Mouse (Mus musculus) kidney, embryonic 16.5 days (tissue): ENCODE results near the gene Gm44503. TPM values are rescaled to one million over a fixed set of nuclear protein-coding genes. Genes with fewer than 3 reads are reported as not detected.

Experiments used
- ATAC-seq: fragments of 200-750 bp; cut with Nextera tagmentation; 2 replicates; pipeline ENCODE4 v1.8.0; 2017; ENCODE audit warnings: moderate TSS enrichment; ENCODE audit not compliant: low FRiP score, low TSS enrichment
- H3K27ac ChIP-seq: fragments of 300-500 bp; sonication (generic); 2 replicates; pipeline ENCODE4 v1.5.1; 2014; ENCODE audit warnings: low read length
- H3K27me3 ChIP-seq: fragments of 300-500 bp; sonication (generic); 2 replicates; pipeline ENCODE4 v1.6.1; 2014; ENCODE audit warnings: low read length, control low read depth, mixed read lengths; ENCODE audit not compliant: insufficient read depth
- H3K36me3 ChIP-seq: fragments of 300-500 bp; sonication (generic); 2 replicates; pipeline ENCODE4 v1.6.1; 2014; ENCODE audit warnings: low read length, control low read depth, mixed read lengths; ENCODE audit not compliant: insufficient read depth
- H3K4me1 ChIP-seq: fragments of 300-500 bp; sonication (generic); 2 replicates; pipeline ENCODE4 v1.6.1; 2014; ENCODE audit warnings: low read length, control low read depth, mixed read lengths; ENCODE audit not compliant: insufficient read depth
- H3K4me2 ChIP-seq: fragments of 300-500 bp; sonication (generic); replicated peaks from 2 replicates; pipeline ENCODE4 v1.6.1; 2014; ENCODE audit warnings: low read depth, low read length
- H3K4me3 ChIP-seq: fragments of 300-500 bp; sonication (generic); 2 replicates; pipeline ENCODE4 v1.5.1; 2014; ENCODE audit warnings: mild to moderate bottlenecking, low read length
- H3K9ac ChIP-seq: fragments of 300-500 bp; sonication (generic); replicated peaks from 2 replicates; pipeline ENCODE4 v1.6.1; 2014; ENCODE audit warnings: low read length
- H3K9me3 ChIP-seq: fragments of 300-500 bp; sonication (generic); 2 replicates; pipeline ENCODE4 v1.6.1; 2016; ENCODE audit warnings: low read length, control low read depth
- WGBS: fragments of 180-500 bp; shearing (Covaris S2); extraction: QIAGEN DNeasy Blood & Tissue Kit; methylation state at CpG from one replicate; pipeline ENCODE4 v1.1.7; 2014; 5-methylcytosine and 5-hydroxymethylcytosine counted together
- polyA plus RNA-seq: library from polyadenylated mRNA; unstranded; fragments of >200 nt; fragmentation: Nextera tagmentation; extraction: Ambion mirVana; gene quantifications from 2 replicates; pipeline ENCODE4 v1.2.1, GENCODE M21; 2015

Gene Gm44503
- polyA plus RNA-seq, 1 experiment from 2014 or later, result not detected

DNA sequence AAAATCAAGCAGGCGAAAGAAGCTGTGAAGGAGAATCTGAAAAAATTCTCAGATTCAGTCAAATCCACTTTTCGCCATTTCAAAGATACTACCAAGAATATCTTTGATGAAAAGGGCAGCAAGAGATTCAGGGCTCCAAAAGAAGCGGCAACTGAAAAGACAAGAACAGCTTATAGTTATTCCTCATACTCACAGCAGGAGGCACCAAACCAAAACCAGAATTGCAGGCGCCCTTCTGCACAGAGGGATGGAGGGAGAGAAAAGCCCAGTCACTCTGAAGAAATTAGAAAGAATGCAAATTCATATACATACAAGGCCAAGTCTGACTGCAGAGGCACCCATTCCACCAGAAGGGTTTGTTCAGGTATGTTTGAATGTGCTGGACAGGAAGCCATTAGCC lies 54.0 kb downstream of the Gm44503 start:
- Histone ChIP-seq H3K4me1 (no peaks in the 10 kb centered on the region), H3K27me3 (no peaks in the 10 kb centered on the region), H3K27ac (no peak overlapping the region), H3K4me2 (no peak overlapping the region), H3K9ac (no peak overlapping the region), H3K4me3 (no peak overlapping the region), H3K36me3 (peaks cover 42% of the 10 kb centered on the region), H3K9me3 (no peaks in the 10 kb centered on the region)
- ATAC-seq, result no peak
- 92% methylated on average over 4 of the region's 4 CpGs for WGBS

DNA sequence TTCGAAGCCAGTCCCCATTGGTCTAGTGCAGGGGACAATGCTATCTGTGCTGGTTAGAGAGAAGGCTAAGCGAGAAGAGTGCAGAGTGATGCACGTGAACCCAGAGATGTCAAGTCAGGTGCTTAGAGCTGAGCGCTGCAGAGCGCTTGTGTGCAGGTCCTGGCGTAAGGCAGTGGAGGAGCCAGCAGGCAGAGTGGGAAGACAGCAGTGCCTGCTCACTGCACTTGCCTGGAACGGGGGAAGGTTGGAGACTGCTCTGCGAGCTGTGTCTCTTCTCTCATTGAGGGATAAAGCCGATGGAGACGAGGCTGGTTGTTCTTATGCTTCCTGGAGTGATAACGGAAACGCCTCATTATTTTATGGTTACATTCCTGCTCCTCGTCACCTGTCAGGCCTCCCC lies 56.1 kb downstream of the Gm44503 start:
- Histone ChIP-seq H3K27me3 (no peaks in the 10 kb centered on the region), H3K36me3 (peaks cover 51% of the 10 kb centered on the region)
- ATAC-seq, result no peak

DNA sequence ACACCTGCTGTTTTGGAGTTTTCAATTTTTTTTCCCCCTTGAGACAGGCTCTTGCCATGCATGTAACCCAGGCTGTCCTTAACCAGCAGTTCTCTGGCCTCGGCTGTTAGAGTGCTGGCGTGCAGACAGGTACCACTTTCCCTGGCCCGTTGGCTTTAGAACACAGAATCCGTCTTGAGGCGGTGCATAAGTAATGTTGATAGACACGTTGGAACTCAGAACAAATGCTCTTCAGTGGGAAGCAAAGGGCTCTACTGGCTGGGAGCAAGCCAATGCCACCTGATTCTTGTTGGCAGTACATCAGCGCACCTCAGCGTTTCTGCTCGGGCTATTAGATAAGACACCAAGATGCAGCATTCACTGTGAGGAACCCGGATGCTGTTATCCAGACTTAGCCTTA lies 61.2 kb downstream of the Gm44503 start:
- no peak overlapping the region for H3K27ac ChIP-seq
- H3K27me3 ChIP-seq, result no peaks in the 10 kb centered on the region
- H3K4me3 ChIP-seq, result no peak overlapping the region
- ATAC-seq, result no peak
- no peaks in the 10 kb centered on the region for H3K4me1 ChIP-seq
- peaks cover 39% of the 10 kb centered on the region for H3K36me3 ChIP-seq
- 93% methylated on average over 10 of the region's 10 CpGs for WGBS
- H3K9me3 ChIP-seq, result no peaks in the 10 kb centered on the region
- H3K9ac ChIP-seq, result no peak overlapping the region
- no peak overlapping the region for H3K4me2 ChIP-seq

More for the DNA sequence above, 56.1 kb downstream of the Gm44503 start:
- Histone ChIP-seq H3K27ac (no peak overlapping the region), H3K4me3 (no peak overlapping the region), H3K4me2 (no peak overlapping the region), H3K9me3 (no peaks in the 10 kb centered on the region), H3K4me1 (no peaks in the 10 kb centered on the region), H3K9ac (no peak overlapping the region)
- WGBS, result 80% methylated on average over 13 of the region's 13 CpGs

DNA sequence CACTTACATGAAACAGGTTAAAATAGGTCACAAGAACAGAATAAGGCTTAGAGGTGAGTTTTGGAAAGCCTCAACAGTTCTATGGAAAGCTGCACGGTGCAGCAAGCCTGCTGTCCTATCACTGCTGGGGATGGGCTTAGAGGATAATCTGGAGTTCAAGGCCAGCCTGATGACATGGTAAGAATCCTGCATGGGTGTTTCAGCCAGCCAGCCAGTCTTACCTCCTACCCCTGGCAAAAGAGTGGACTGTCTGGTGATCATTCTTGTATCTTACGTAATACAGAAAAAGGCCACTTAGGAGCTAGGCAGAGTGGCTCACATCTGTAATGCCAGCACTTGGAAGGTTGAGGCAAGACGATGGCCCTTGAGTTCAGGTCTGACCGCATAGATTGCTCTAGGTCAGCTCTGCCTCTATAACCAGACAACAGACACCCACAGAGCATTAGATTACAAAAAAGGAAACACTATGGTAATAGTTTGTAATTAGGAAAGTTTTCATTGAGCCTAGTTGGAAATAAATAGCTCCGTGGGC lies 62.0 kb downstream of the Gm44503 start:
- WGBS, result 92% methylated on average over 5 of the region's 5 CpGs
- Histone ChIP-seq H3K9ac (no peak overlapping the region), H3K4me2 (no peak overlapping the region), H3K9me3 (no peaks in the 10 kb centered on the region), H3K4me3 (no peak overlapping the region), H3K27me3 (no peaks in the 10 kb centered on the region), H3K36me3 (peaks cover 38% of the 10 kb centered on the region), H3K27ac (no peak overlapping the region), H3K4me1 (no peaks in the 10 kb centered on the region)
- ATAC-seq, result no peak

DNA sequence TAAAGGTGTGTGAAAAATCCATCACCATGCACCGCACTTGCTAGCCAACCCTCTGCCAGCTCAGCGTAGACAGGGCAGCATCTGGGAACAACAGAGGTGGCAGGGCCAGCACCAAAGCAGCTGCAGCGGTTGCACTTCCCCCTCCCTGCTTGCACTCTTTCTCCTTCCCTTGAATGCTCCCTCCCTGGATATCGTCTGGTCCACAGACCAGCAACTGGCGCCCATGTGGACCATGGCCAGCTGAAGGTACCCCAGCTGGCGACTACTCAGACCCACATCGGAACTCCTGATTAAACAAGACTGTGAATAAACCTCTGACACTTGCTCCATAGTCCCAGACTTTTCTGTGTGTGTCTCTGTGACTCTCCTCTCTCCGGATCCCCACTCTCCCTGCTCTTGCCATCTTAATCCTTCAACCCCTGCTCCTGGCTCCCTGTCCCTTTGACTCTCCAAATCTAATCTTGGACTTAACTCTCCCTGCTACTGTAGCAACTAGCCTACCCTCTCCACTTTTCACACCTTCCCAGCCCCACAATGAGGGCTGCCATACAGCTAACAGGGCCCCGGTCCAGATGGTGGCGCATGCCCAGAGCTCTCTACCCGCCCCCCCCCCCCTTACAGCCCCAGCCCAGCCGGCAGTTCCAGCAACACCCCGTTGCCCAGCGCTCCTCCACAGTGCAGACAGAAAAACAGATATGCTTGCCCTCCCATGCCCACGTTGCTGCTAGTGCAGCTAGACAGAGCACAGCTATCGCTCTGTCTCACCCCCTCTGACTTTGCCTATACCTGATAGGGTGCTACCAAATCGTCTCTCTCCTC lies 67.4 kb downstream of the Gm44503 start:
- H3K4me1 ChIP-seq, result no peaks in the 10 kb centered on the region
- no peaks in the 10 kb centered on the region for H3K9me3 ChIP-seq
- WGBS, result 27% methylated on average over 17 of the region's 17 CpGs
- ATAC-seq, result no peak
- peaks cover 11% of the 10 kb centered on the region; the same call in 1 of the 2 replicates for H3K36me3 ChIP-seq
- H3K4me2 ChIP-seq, result no peak overlapping the region
- no peaks in the 10 kb centered on the region for H3K27me3 ChIP-seq
- no peak overlapping the region for H3K9ac ChIP-seq
- no peak overlapping the region for H3K4me3 ChIP-seq
- H3K27ac ChIP-seq, result no peak overlapping the region

DNA sequence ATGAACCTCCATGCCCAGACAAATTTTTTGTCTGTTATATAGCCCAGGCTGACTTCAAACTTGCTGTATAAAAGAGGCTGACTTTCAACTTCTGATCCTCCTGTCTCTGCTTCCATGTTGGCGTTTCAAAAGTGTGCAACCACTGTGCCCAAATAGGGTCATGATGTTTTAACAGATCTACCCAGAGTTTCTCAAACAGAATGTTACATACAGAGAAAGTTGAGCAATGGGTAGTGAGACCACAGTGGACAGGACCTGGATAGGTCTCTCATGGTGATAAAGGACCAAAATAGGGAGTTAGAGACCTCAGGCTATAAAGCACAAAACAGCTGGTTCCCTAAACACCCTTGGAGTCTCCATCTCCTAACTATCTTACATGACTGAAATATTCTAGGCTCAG lies 71.8 kb downstream of the Gm44503 start:
- Histone ChIP-seq H3K9ac (no peak overlapping the region), H3K27ac (no peak overlapping the region), H3K4me2 (no peak overlapping the region), H3K27me3 (no peaks in the 10 kb centered on the region), H3K4me1 (no peaks in the 10 kb centered on the region), H3K36me3 (peaks cover 19% of the 10 kb centered on the region), H3K9me3 (no peaks in the 10 kb centered on the region), H3K4me3 (no peak overlapping the region)
- 93% methylated on average over 1 of the region's 1 CpGs for WGBS
- ATAC-seq, result no peak

DNA sequence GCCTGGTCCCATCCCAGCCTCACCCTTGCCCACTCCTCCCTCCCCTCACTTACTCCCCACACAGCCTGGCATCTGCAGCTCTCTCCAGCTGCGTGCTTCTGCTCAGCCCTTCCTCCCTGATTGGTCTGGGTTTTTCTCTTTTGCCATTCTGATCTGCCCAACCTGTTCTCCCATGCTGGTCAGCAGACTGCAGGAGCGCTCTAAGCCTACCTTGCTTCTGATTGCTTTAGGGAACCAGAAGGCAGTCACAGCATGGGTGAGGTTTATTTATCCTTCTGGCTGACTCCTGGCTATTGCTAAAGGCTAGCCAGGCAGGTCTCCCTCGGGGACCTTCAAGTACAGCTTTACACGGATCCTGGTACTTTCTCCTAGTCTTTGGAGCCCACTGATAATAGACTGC lies 72.8 kb downstream of the Gm44503 start:
- H3K9ac ChIP-seq, result no peak overlapping the region
- no peak overlapping the region for H3K27ac ChIP-seq
- 78% methylated on average over 4 of the region's 4 CpGs for WGBS
- no peak overlapping the region for H3K4me2 ChIP-seq
- H3K9me3 ChIP-seq, result no peaks in the 10 kb centered on the region
- no peak overlapping the region for H3K4me3 ChIP-seq
- peaks cover 20% of the 10 kb centered on the region for H3K36me3 ChIP-seq
- H3K27me3 ChIP-seq, result no peaks in the 10 kb centered on the region
- no peaks in the 10 kb centered on the region for H3K4me1 ChIP-seq
- ATAC-seq, result no peak

DNA sequence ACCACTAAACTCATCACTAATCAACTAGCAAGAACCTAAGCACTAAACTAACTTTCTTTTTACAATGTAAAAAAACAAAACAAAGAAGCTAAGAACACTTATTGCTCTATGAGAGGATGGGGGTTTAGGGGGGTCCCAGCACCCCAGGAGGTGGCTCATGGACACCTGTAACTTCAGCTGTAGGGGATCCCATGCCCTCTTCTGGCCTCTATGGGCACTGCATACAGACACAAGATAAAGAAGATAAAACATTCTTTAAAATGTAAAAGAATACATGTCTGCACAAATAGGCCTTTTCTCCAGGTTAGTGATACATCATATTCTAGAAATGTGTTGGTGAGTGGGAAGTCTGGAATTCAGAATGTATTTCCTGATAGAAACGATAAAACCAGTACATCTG lies 74.8 kb downstream of the Gm44503 start:
- peaks cover 20% of the 10 kb centered on the region for H3K36me3 ChIP-seq
- ATAC-seq, result no peak
- H3K4me3 ChIP-seq, result no peak overlapping the region
- no peaks in the 10 kb centered on the region for H3K27me3 ChIP-seq
- 94% methylated on average over 1 of the region's 1 CpGs for WGBS
- H3K4me1 ChIP-seq, result no peaks in the 10 kb centered on the region
- H3K27ac ChIP-seq, result no peak overlapping the region
- H3K9ac ChIP-seq, result no peak overlapping the region
- no peaks in the 10 kb centered on the region for H3K9me3 ChIP-seq
- H3K4me2 ChIP-seq, result no peak overlapping the region

DNA sequence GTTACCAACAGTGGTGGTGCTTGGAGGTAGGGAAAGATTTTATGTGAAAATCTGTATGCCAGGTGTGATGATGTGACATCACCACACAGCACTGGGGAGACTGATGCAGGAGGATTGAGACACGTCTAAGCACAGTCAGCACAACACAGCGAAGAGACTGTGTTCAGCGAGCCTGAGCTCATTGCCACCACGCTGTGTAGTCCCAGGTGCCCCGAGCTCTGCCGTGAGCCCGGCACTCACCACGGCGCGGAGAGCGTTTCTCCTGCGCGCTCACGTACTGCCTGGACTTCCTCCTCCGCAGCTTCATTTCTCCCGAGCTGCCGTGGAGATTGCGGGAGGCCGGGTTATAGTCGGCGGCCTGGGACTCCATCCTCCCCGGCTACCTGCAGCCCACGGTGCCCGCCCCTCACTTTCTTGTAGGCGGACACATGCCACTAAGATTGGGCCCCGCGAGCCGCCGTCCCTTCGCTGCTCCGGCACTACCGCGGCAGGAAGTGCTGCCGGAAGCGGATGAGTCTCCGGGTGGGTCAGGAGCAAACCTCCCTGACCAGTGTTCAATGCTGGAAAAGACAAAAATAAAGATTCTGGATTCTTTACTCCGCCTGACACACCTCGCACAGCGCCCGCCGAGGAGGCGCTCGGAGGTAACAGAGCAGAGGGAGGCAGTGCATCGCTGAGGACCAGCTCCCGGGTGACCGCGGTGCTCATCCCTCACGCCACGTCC lies 80.7 kb downstream of the Gm44503 start:
- Histone ChIP-seq H3K9me3 (no peaks in the 10 kb centered on the region), H3K27ac (peak overlapping the region; percentile 81), H3K4me2 (peak overlapping the region; percentile 88), H3K27me3 (no peaks in the 10 kb centered on the region), H3K36me3 (peaks cover 7% of the 10 kb centered on the region; the same call in 1 of the 2 replicates), H3K4me3 (peak overlapping the region; percentile 97), H3K9ac (peak overlapping the region; percentile 92), H3K4me1 (peaks cover 15% of the 10 kb centered on the region)
- ATAC-seq, result peak; percentile 89
- WGBS, result under 1% methylated on average over 49 of the region's 49 CpGs

DNA sequence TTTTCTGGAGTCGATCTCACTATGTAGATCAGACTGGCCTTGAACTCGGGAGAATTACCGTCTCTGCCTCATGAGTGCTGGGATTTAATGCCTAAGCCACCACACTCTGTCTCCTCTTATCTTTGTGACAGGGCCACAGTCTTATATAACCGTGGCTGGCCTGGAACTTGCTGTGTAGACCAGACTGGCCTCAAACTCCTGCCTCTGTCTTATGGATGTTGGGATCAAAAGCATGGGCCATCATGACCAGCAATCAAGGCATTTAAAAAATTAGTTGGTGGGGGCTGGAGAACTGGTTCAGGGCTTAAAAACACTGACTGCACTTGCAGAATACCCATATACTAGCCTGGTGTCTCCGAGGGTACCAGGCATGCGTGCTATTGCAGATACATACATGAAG lies 81.4 kb downstream of the Gm44503 start, which contains the start of gene Pigb:
Gene Pigb (minus strand): TSS at position 299 of the 400 bp plus-strand sequence.
- peak within 1 kb of the TSS; percentile 88 for H3K4me2 ChIP-seq
- no peaks in the 10 kb centered on the region for H3K27me3 ChIP-seq
- H3K9ac ChIP-seq, result peak within 1 kb of the TSS; percentile 92
- peak within 1 kb of the TSS; percentile 81 for H3K27ac ChIP-seq
- no peaks in the 10 kb centered on the region for H3K9me3 ChIP-seq
- 0 out of 2 replicates have a peak, but pooled peaks cover 4% of the 10 kb centered on the region for H3K36me3 ChIP-seq
- WGBS, result 28% methylated on average over 6 of the region's 6 CpGs
- ATAC-seq, result no peak
- H3K4me1 ChIP-seq, result peaks cover 19% of the 10 kb centered on the region
- peak within 1 kb of the TSS; percentile 97 for H3K4me3 ChIP-seq
